Mouse (Mus musculus) retina, adult 2 months (tissue): ENCODE measurements at regions not wholly inside any gene's neighbourhood (a gene's known extent, or its start where the extent isn't known, plus 50 kb on each side); places are given as distances from the start of the nearest gene placed in this dataset.

Experiments
- DNase-seq: peaks from one replicate; pipeline ENCODE4 v3.0.0-alpha.2; 2012; ENCODE audit warnings: low read depth, low spot score

GRCm38 (mm10) chr2:51014232-51014631 lies 134.7 kb downstream of the Rnd3 start:
- no peak for DNase-seq

GRCm38 (mm10) chr2:51013090-51013489 lies 135.8 kb downstream of the Rnd3 start:
- DNase-seq, result no peak

- DNase-seq, result no peak
Observed at GRCm38 (mm10) chr2:51008251-51008533, 140.7 kb downstream of the Rnd3 start.

GRCm38 (mm10) chr2:51007409-51008250 lies 141.3 kb downstream of the Rnd3 start:
- no peak for DNase-seq

GRCm38 (mm10) chr2:51006818-51007217 lies 142.1 kb downstream of the Rnd3 start:
- DNase-seq, result no peak

GRCm38 (mm10) chr2:51001548-51001947 lies 147.4 kb downstream of the Rnd3 start:
- no peak for DNase-seq

- no peak for DNase-seq
Observed at GRCm38 (mm10) chr2:50983883-50984410, 165.0 kb downstream of the Rnd3 start.

GRCm38 (mm10) chr2:50982571-50982970 lies 166.3 kb downstream of the Rnd3 start:
- DNase-seq, result no peak

GRCm38 (mm10) chr2:50978356-50978755 lies 170.6 kb downstream of the Rnd3 start:
- no peak for DNase-seq

- DNase-seq, result no peak
Observed at GRCm38 (mm10) chr2:50971131-50971825, 177.6 kb downstream of the Rnd3 start.

- DNase-seq, result no peak
Observed at GRCm38 (mm10) chr2:50968382-50968781, 180.5 kb downstream of the Rnd3 start.

- DNase-seq, result no peak
Observed at GRCm38 (mm10) chr2:50967826-50968225, 181.1 kb downstream of the Rnd3 start.

- no peak for DNase-seq
Observed at GRCm38 (mm10) chr2:50967133-50967532, 181.8 kb downstream of the Rnd3 start.

GRCm38 (mm10) chr2:50965485-50966017 lies 183.4 kb downstream of the Rnd3 start:
- no peak for DNase-seq

- DNase-seq, result no peak
Observed at GRCm38 (mm10) chr2:50964062-50964461, 184.8 kb downstream of the Rnd3 start.

GRCm38 (mm10) chr2:50961049-50961448 lies 187.9 kb downstream of the Rnd3 start:
- DNase-seq, result no peak

- DNase-seq, result no peak
Observed at GRCm38 (mm10) chr2:50959323-50959722, 189.6 kb downstream of the Rnd3 start.

- no peak for DNase-seq
Observed at GRCm38 (mm10) chr2:50954361-50955066, 194.4 kb downstream of the Rnd3 start.

- DNase-seq, result no peak
Observed at GRCm38 (mm10) chr2:50951027-50951426, 197.9 kb downstream of the Rnd3 start.

GRCm38 (mm10) chr2:50949717-50950116 lies 199.2 kb downstream of the Rnd3 start:
- DNase-seq, result no peak

- DNase-seq, result no peak
Observed at GRCm38 (mm10) chr2:50945526-50945925, 203.4 kb downstream of the Rnd3 start.

- DNase-seq, result no peak
Observed at GRCm38 (mm10) chr2:50943180-50943579, 205.7 kb downstream of the Rnd3 start.
